Mouse (Mus musculus) ES-E14 (cell line): Measurements from ENCODE around the gene Glyr1.

ENCODE experiments used
- HCFC1 ChIP-seq: IDR thresholded peaks from 2 replicates; pipeline ENCODE4 v1.6.1; 2012; ENCODE audit warnings: low read length, inconsistent platforms, borderline replicate concordance; ENCODE audit not compliant: insufficient read depth
- ZC3H11A ChIP-seq: IDR thresholded peaks from 2 replicates; pipeline ENCODE4 v1.6.1; 2012; ENCODE audit warnings: low read depth, mild to moderate bottlenecking, inconsistent platforms, low read length, borderline replicate concordance
- ZNF384 ChIP-seq: IDR thresholded peaks from 2 replicates; pipeline ENCODE4 v1.6.1; 2012; ENCODE audit warnings: low read depth, low read length, inconsistent platforms

DNA sequence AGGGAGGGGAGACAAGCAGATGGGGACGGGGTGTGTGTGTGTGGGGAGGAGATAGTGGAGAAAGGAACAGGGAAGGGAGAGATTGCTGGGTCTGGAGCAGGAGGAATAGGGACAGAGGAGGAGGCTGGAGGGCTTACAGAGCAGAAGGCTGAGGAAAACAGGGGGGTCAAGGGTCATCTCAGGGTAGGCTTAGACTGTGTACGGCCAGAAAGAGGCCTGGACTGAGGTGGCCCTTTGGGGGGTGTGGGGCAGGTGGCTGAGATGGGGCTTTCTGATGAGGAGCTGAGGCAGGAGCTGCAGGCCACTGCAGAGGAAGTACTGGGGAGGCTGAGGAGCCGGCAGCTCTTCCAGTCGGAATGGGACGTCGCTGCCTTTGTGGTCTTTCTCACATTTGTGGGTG is 42.2 kb downstream of the Glyr1 start:
- TF ChIP-seq HCFC1 (no peak), ZC3H11A (no peak), ZNF384 (no peak)
